Mouse (Mus musculus): ENCODE data around the gene Hmgb2. TPM values are rescaled to one million over a fixed set of nuclear protein-coding genes. Genes with fewer than 3 reads are reported as not detected.

The Hmgb2 gene
- total and polyA plus RNA-seq, 3 experiments = 144 to 241 (median 165) TPM

DNA sequence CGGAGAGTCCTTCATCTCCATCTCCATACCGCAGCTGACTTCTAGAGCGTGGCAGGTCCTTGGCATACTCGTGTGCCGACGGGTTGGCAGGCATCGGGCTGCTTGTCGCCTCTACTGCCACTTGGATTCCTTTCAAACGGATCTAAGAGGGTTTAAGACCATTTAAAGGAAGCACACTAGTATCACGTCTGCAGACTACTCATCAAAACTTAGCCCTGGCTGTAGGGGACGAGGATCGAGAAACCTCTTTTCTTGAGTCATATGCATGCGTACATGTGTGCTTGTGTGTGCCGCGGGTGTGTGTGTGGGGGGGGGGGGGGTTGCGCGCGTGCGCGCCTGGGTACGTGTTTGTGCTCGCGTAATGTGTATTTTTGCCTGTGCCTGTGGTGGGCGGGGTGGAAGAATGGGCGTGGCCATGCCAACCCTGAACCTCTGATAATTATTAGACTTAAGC is 23.4 kb upstream of the Hmgb2 start:
- DNase-seq (ENCODE audit: extremely low read depth) = peak; percentile 72
- H3K79me2 ChIP-seq (replicated peaks; ENCODE audit: control insufficient read depth, extremely low read depth, insufficient read depth, poor library complexity, severe bottlenecking) = peaks cover 10% of the 10 kb centered on the region
- H3K9me3 ChIP-seq (replicated peaks; ENCODE audit: low read length) = no peaks in the 10 kb centered on the region
- H3K27ac ChIP-seq (ENCODE audit: insufficient read depth, low read depth) = peak overlapping the region; percentile 76
- peaks cover 0 to 6% of the 10 kb centered on the region in 2 experiments for H3K36me3 ChIP-seq (replicated peaks in 1 of 2; ENCODE audit: control insufficient read depth in 1 of 2, insufficient read depth in 1 of 2, low read length in 1 of 2)
- no peaks in the 10 kb centered on the region for H3K27me3 ChIP-seq (replicated peaks)
- dilution Hi-C loops (cut with MboI; ENCODE audit: extremely low pct_ligation_motif_present, extremely low pct_unique_long_range_greater_than_20kb, low sequenced_read_pairs) (no loop called here), in situ Hi-C loops (cut with MboI; ENCODE audit: low pct_ligation_motif_present, low pct_unique_long_range_greater_than_20kb, low sequenced_read_pairs) (no loop called here)
- H3K4me2 ChIP-seq (ENCODE audit: insufficient read depth, low read depth, poor library complexity, severe bottlenecking) = peak overlapping the region; percentile 43
- H3K9ac ChIP-seq (ENCODE audit: insufficient read depth, low read depth) = peak overlapping the region; percentile 92
- H3K4me3 ChIP-seq (replicated peaks in 1 of 3; ENCODE audit: low read depth in 2 of 3, low read length in 2 of 3, poor library complexity in 1 of 3) = peak overlapping the region; percentile 85 to 94 (median 89)
- no peak for TF ChIP-seq ZC3H11A (IDR thresholded peaks at IDR 0.05; ENCODE audit: low read depth, low read length)
- TF ChIP-seq CHD1 (IDR thresholded peaks at IDR 0.05; ENCODE audit: low read depth, low read length) = no peak; the same call in 1 of the 2 replicates
- peak; percentile 73 for TF ChIP-seq MEF2A (IDR thresholded peaks at IDR 0.05; ENCODE audit: borderline replicate concordance, low read depth, low read length)
- no peak for TF ChIP-seq GABPA (IDR thresholded peaks at IDR 0.05; ENCODE audit: insufficient replicate concordance, low read depth, low read length)
- TF ChIP-seq SMC3 (IDR thresholded peaks at IDR 0.05; ENCODE audit: low read depth, low read length) = no peak
- no peak for TF ChIP-seq ZNF384 (IDR thresholded peaks at IDR 0.05; ENCODE audit: low read depth, low read length)
- TF ChIP-seq JUN (IDR thresholded peaks at IDR 0.05; ENCODE audit: insufficient read depth, low read depth, low read length) = no peak
- no peak for TF ChIP-seq EP300 (IDR thresholded peaks at IDR 0.05; ENCODE audit: low read length)
- peak; percentile 48 for TF ChIP-seq NELFE (IDR thresholded peaks at IDR 0.05; ENCODE audit: low read depth, low read length)
- no peak for TF ChIP-seq RCOR1 (conservative IDR thresholded peaks at IDR 0.05; ENCODE audit: low read depth, low read length)
- TF ChIP-seq IRF4 (IDR thresholded peaks at IDR 0.05; ENCODE audit: low read depth, low read length) = no peak
- TF ChIP-seq MXI1 (IDR thresholded peaks at IDR 0.05; ENCODE audit: low read depth, low read length) = 0 out of 2 replicates have a peak, but pooled peaks have one; percentile 25
- no peak for TF ChIP-seq USF2 (conservative IDR thresholded peaks at IDR 0.05; ENCODE audit: low read depth, low read length)
- no peak for TF ChIP-seq JUND (conservative IDR thresholded peaks at IDR 0.05; ENCODE audit: low read depth, low read length)
- TF ChIP-seq ZKSCAN1 (IDR thresholded peaks at IDR 0.05; ENCODE audit: borderline replicate concordance, low read depth, low read length) = no peak
- TF ChIP-seq NRF1 (IDR thresholded peaks at IDR 0.05; ENCODE audit: low read depth, low read length) = peak; percentile 81
- no peak for TF ChIP-seq CTCF (conservative IDR thresholded peaks at IDR 0.05 in 1 of 2, IDR thresholded peaks at IDR 0.05 in 1 of 2; ENCODE audit: low read depth in 2 of 2, low read length in 2 of 2)
- no peak for TF ChIP-seq POLR2AphosphoS2 (IDR thresholded peaks at IDR 0.05; ENCODE audit: low read depth, low read length)
- TF ChIP-seq TCF12 (IDR thresholded peaks at IDR 0.05; ENCODE audit: low read depth, low read length) = 0 out of 2 replicates have a peak, but pooled peaks have one; percentile 27
- no peak for TF ChIP-seq USF1 (IDR thresholded peaks at IDR 0.05; ENCODE audit: low read depth, low read length)
- TF ChIP-seq CHD2 (IDR thresholded peaks at IDR 0.05; ENCODE audit: low read length) = no peak
- TF ChIP-seq POLR2A (IDR thresholded peaks at IDR 0.05; ENCODE audit: low read depth, low read length) = peak; percentile 52; the same call in 1 of the 2 replicates
- 0 out of 2 replicates have a peak, but pooled peaks have one; percentile 70 for TF ChIP-seq MAZ (IDR thresholded peaks at IDR 0.05; ENCODE audit: low read depth, low read length)
- no peak for TF ChIP-seq TBP (conservative IDR thresholded peaks at IDR 0.05; ENCODE audit: low read depth, low read length)
- TF ChIP-seq MYC (IDR thresholded peaks at IDR 0.05; ENCODE audit: low read depth, low read length) = 0 out of 2 replicates have a peak, but pooled peaks have one; percentile 12
- TF ChIP-seq ELF1 (IDR thresholded peaks at IDR 0.05; ENCODE audit: low read depth, low read length) = no peak
- TF ChIP-seq PAX5 (IDR thresholded peaks at IDR 0.05; ENCODE audit: low read length) = no peak
- TF ChIP-seq HCFC1 (IDR thresholded peaks at IDR 0.05; ENCODE audit: low read depth, low read length) = no peak
- TF ChIP-seq E2F4 (IDR thresholded peaks at IDR 0.05; ENCODE audit: insufficient replicate concordance, low read depth, low read length) = no peak
- no peak for TF ChIP-seq ZMIZ1 (IDR thresholded peaks at IDR 0.05; ENCODE audit: low read depth, low read length)
- TF ChIP-seq SIN3A (IDR thresholded peaks at IDR 0.05; ENCODE audit: low read length) = no peak
- TF ChIP-seq RAD21 (IDR thresholded peaks at IDR 0.05; ENCODE audit: low read depth, low read length) = no peak
- no peak for TF ChIP-seq MAFK (IDR thresholded peaks at IDR 0.05; ENCODE audit: insufficient replicate concordance, low read length)
- TF ChIP-seq KAT2A (IDR thresholded peaks at IDR 0.05; ENCODE audit: insufficient replicate concordance, low read length) = no peak
- TF ChIP-seq ETS1 (conservative IDR thresholded peaks at IDR 0.05; ENCODE audit: low read depth, low read length) = no peak
- TF ChIP-seq MAX (IDR thresholded peaks at IDR 0.05; ENCODE audit: low read length) = peak; percentile 17; the same call in 1 of the 2 replicates
- no peak for TF ChIP-seq UBTF (IDR thresholded peaks at IDR 0.05; ENCODE audit: low read depth, low read length)
- TF ChIP-seq BHLHE40 (IDR thresholded peaks at IDR 0.05; ENCODE audit: low read depth, low read length) = peak; percentile 87
- peaks cover 3 to 18% of the 10 kb centered on the region in 2 experiments; a peak in 2 of 4 replicates for H3K4me1 ChIP-seq (ENCODE audit: control insufficient read depth in 1 of 2, insufficient read depth in 2 of 2)
